Mouse (Mus musculus) neural tube, embryonic 14.5 days (tissue): ENCODE data around the gene Klkb1. TPM values are rescaled to one million over a fixed set of nuclear protein-coding genes. Genes with fewer than 3 reads are reported as not detected.

Experiments used
- ATAC-seq: fragments of 200-750 bp; cut with Nextera tagmentation; 2 replicates; pipeline ENCODE4 v1.8.0; 2017; ENCODE audit warnings: low read depth, mild to moderate bottlenecking, moderate TSS enrichment, moderate library complexity
- H3K27ac ChIP-seq: fragments of 300-500 bp; sonication (generic); 2 replicates; pipeline ENCODE4 v1.5.1; 2014; ENCODE audit warnings: low read depth, mild to moderate bottlenecking, control low read depth, low read length, moderate library complexity, mixed read lengths
- H3K27me3 ChIP-seq: fragments of 300-500 bp; sonication (generic); 2 replicates; pipeline ENCODE4 v1.6.1; 2014; ENCODE audit warnings: low read length; ENCODE audit not compliant: control insufficient read depth, insufficient read depth
- H3K36me3 ChIP-seq: fragments of 300-500 bp; sonication (generic); 2 replicates; pipeline ENCODE4 v1.6.1; 2014; ENCODE audit warnings: low read length, mixed read lengths; ENCODE audit not compliant: control insufficient read depth, insufficient read depth
- H3K4me1 ChIP-seq: fragments of 300-500 bp; sonication (generic); 2 replicates; pipeline ENCODE4 v1.6.1; 2014; ENCODE audit warnings: low read length; ENCODE audit not compliant: control insufficient read depth, insufficient read depth
- H3K4me2 ChIP-seq: fragments of 300-500 bp; sonication (generic); 2 replicates; pipeline ENCODE4 v1.6.1; 2014; ENCODE audit warnings: mild to moderate bottlenecking, low read depth, low read length, control low read depth
- H3K4me3 ChIP-seq: fragments of 300-500 bp; sonication (generic); 2 replicates; pipeline ENCODE4 v1.5.1; 2014; ENCODE audit warnings: low read depth, low read length, control low read depth, mixed read lengths
- H3K9ac ChIP-seq: fragments of 300-500 bp; sonication (generic); replicated peaks from 2 replicates; pipeline ENCODE4 v1.6.1; 2014; ENCODE audit warnings: low read depth, mild to moderate bottlenecking, control low read depth, low read length, mixed read lengths
- H3K9me3 ChIP-seq: fragments of 300-500 bp; sonication (generic); 2 replicates; pipeline ENCODE4 v1.6.1; 2016; ENCODE audit warnings: low read length; ENCODE audit not compliant: control insufficient read depth
- WGBS: fragments of 180-500 bp; shearing (Covaris S2); extraction: QIAGEN DNeasy Blood & Tissue Kit; methylation state at CpG from one replicate; pipeline ENCODE4 v1.1.7; 2014; 5-methylcytosine and 5-hydroxymethylcytosine counted together
- polyA plus RNA-seq: library from polyadenylated mRNA; unstranded; fragments of >200 nt; fragmentation: Nextera tagmentation; extraction: Ambion mirVana; gene quantifications from 2 replicates; pipeline ENCODE4 v1.2.1, GENCODE M21; 2014

Klkb1 gene
- polyA plus RNA-seq, 1 experiment from 2014 or later = 0.13 TPM

DNA sequence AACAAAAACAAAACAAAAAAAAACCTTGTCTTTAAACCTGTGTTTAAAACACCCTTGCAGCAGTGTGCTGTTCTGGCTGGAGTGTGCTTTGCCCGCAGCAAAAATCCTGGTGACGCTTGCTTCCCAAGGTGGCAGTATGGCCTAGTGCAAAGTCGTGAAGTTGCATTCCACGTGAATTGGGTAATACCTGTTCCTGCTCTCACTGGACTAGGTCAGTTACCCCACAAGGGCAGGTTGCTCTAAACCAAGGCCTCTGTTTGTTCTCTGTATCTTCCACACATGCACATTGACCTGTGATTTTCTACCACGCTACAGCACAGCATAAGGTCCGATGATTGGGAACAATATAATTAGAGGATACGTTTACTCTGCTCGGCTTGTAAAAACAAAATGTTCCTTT is 13.0 kb downstream of the Klkb1 start:
- no peak for ATAC-seq
- WGBS = 78% methylated on average over 8 of the region's 8 CpGs

DNA sequence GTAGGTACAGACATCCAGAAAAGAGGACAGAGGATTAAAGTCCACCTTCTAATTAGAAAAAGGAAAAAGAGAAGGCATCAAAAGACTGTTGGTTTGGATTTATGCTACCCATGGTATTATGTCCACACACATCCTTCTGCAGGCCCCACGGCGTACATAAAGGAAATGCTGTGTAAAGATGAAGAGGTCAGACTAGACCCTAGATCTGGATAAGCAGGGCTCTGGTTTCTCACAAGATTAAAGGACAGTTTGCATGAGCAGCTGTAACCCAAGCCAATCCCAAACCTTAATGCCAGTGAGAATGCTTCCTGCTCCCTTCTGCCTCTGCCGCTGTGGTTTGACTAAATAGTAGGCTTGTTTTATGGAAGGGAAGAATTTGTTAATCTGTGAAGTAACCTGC is 17.2 kb downstream of the Klkb1 start:
- ATAC-seq = no peak
- Histone ChIP-seq H3K4me1 (no peaks in the 10 kb centered on the region), H3K36me3 (no peaks in the 10 kb centered on the region), H3K9me3 (no peaks in the 10 kb centered on the region), H3K4me3 (no peak overlapping the region), H3K27me3 (no peaks in the 10 kb centered on the region), H3K27ac (no peak overlapping the region), H3K4me2 (no peak overlapping the region), H3K9ac (no peak overlapping the region)
- WGBS = 85% methylated on average over 3 of the region's 3 CpGs

More for the DNA sequence above, 13.0 kb downstream of the Klkb1 start:
- Histone ChIP-seq H3K27ac (no peak overlapping the region), H3K36me3 (no peaks in the 10 kb centered on the region), H3K9me3 (no peaks in the 10 kb centered on the region), H3K9ac (no peak overlapping the region), H3K4me3 (no peak overlapping the region), H3K27me3 (no peaks in the 10 kb centered on the region), H3K4me2 (no peak overlapping the region), H3K4me1 (no peaks in the 10 kb centered on the region)

DNA sequence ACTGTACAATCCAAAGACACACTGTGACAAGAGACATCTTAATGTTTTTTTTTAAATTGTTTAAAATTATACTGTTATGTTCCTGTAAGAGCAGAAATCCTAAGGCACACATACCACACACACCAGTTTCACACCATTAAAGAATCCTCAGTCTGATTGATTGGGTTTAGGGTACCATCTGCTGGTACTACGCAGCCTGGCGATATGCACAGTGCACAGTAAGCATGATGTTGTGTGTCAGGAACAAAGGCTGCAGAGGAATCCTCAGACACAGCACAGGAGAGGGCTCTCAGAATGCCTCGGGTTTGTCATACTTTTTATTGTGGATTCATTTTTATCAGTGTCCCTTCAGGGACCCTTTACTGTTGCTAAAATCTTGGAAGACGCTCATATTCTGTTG is 20.3 kb downstream of the Klkb1 start:
- WGBS = 73% methylated on average over 4 of the region's 4 CpGs
- no peak overlapping the region for H3K4me2 ChIP-seq
- ATAC-seq = no peak; the same call in 1 of the 2 replicates

DNA sequence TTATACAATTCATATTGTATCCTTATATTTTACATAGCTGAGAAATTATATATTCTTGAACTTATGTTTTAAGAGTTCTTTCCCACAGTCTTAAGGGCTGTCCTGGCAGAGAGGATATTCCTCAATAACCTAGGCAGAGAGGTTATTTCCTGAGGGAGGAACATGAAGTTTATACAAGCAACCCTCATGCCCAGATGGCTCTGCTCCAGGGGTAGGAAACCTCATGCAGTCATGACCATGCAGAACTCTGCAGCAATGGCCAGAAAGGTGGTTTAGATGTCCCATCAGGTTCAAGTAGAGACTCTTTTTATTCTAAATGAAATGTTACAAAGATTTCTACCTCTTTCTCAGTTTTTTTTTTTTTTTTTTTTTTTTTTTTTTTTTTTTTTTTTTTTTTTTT is 25.6 kb downstream of the Klkb1 start:
- H3K27me3 ChIP-seq = no peaks in the 10 kb centered on the region
- H3K4me2 ChIP-seq = no peak overlapping the region
- no peaks in the 10 kb centered on the region for H3K9me3 ChIP-seq
- no peak overlapping the region for H3K27ac ChIP-seq
- no peak for ATAC-seq
- no peaks in the 10 kb centered on the region for H3K36me3 ChIP-seq
- H3K4me3 ChIP-seq = no peak overlapping the region
- H3K4me1 ChIP-seq = no peaks in the 10 kb centered on the region
- no peak overlapping the region for H3K9ac ChIP-seq

More for the DNA sequence above, 20.3 kb downstream of the Klkb1 start:
- no peak overlapping the region for H3K27ac ChIP-seq
- no peaks in the 10 kb centered on the region for H3K9me3 ChIP-seq
- H3K27me3 ChIP-seq = no peaks in the 10 kb centered on the region
- no peak overlapping the region for H3K9ac ChIP-seq
- H3K4me3 ChIP-seq = no peak overlapping the region
- no peaks in the 10 kb centered on the region for H3K36me3 ChIP-seq
- no peaks in the 10 kb centered on the region for H3K4me1 ChIP-seq

- no peak overlapping the region for H3K4me3 ChIP-seq
- no peaks in the 10 kb centered on the region for H3K27me3 ChIP-seq
- H3K4me1 ChIP-seq = no peaks in the 10 kb centered on the region
- H3K4me2 ChIP-seq = no peak overlapping the region
- ATAC-seq = no peak
- H3K36me3 ChIP-seq = no peaks in the 10 kb centered on the region
- no peak overlapping the region for H3K27ac ChIP-seq
- no peaks in the 10 kb centered on the region for H3K9me3 ChIP-seq
- no peak overlapping the region for H3K9ac ChIP-seq
Measured at GRCm38 (mm10) chr8:45268485-45268884, 26.2 kb downstream of the Klkb1 start.

DNA sequence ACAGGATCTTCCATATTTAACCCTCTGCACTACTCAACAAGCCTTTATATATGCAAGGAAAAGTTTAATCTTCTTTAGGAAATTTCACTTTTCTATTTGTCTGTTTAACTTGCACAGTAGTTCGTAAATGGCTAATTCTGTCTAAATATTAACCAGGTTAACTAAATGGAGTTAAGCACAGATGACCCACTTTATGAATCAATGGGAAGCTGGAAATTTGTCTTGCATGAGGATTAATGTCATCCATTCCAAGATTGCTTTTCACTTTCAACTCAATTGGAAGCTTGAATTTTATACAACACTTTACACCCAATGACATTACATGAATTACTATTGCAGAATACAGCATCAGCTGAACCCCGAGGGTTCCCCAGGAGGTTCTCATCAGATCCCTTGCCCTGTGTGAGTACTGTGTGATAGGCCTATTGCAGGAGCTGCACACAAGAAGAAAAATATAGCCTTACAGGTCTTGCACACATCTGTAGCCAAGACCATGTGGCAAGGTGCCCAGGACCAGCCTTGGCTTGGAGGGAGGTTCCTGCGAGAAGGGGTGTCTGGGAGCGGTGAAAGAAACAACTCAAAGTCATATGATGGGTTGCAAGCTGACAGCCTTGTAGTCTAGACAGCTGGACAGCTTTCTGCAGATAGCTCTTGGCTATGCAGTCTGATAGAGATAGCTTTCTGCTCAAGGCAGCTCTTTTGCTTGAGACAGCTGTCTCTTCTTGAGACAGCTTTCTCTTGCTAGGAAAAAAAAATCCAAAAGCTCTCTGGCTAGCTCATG is 26.9 kb downstream of the Klkb1 start:
- Histone ChIP-seq H3K4me3 (no peak overlapping the region), H3K4me2 (no peak overlapping the region), H3K27ac (no peak overlapping the region), H3K9me3 (no peaks in the 10 kb centered on the region), H3K36me3 (no peaks in the 10 kb centered on the region), H3K9ac (no peak overlapping the region), H3K4me1 (no peaks in the 10 kb centered on the region), H3K27me3 (no peaks in the 10 kb centered on the region)
- 84% methylated on average over 4 of the region's 4 CpGs for WGBS
- ATAC-seq = no peak

DNA sequence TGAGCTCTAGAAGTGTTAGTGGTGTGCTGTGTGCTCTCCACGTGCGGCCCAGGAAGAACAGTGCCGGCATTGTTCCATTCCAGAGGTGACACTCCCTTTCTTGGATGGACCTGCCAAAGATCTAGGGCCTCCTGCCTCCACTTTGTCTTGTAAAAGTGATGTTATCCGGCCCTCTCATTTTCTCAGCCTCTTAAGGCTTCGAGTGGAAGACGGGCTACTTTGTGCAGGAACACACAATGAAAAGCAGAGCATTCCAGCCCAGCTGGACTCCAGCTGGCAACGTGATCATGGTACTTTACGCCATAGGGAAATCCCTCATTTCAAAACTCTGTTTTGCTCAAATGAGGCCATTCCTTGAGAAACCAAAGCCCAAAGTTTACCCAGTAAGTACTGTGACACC is 27.7 kb downstream of the Klkb1 start:
- Histone ChIP-seq H3K4me3 (no peak overlapping the region), H3K27ac (no peak overlapping the region), H3K27me3 (no peaks in the 10 kb centered on the region), H3K4me1 (no peaks in the 10 kb centered on the region), H3K36me3 (no peaks in the 10 kb centered on the region), H3K4me2 (no peak overlapping the region), H3K9me3 (no peaks in the 10 kb centered on the region), H3K9ac (no peak overlapping the region)
- no peak for ATAC-seq
- 71% methylated on average over 8 of the region's 8 CpGs for WGBS

DNA sequence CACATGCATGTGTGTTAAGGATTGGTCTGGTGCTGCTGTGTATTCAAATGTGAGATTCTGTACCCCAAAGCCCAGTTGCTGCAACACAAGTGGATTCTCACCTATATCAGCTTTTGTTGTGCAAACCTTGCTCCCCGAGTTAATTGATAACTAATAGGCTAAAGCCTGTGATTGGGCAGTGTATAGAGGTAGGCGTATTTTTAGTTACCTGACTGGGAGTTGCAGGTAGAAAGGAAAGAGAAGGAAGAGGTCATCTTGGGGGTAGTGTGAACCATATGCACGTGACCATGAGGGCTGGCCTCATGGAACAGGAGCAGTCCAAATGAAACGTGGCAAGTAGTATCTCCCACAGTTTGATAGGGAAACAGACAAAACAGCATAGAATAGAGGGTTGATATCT is 29.7 kb downstream of the Klkb1 start:
- H3K4me2 ChIP-seq = no peak overlapping the region
- 86% methylated on average over 4 of the region's 4 CpGs for WGBS
- H3K27ac ChIP-seq = no peak overlapping the region
- no peaks in the 10 kb centered on the region for H3K27me3 ChIP-seq
- H3K36me3 ChIP-seq = no peaks in the 10 kb centered on the region
- no peak for ATAC-seq
- H3K9me3 ChIP-seq = no peaks in the 10 kb centered on the region
- no peak overlapping the region for H3K4me3 ChIP-seq
- H3K4me1 ChIP-seq = no peaks in the 10 kb centered on the region
- H3K9ac ChIP-seq = no peak overlapping the region

DNA sequence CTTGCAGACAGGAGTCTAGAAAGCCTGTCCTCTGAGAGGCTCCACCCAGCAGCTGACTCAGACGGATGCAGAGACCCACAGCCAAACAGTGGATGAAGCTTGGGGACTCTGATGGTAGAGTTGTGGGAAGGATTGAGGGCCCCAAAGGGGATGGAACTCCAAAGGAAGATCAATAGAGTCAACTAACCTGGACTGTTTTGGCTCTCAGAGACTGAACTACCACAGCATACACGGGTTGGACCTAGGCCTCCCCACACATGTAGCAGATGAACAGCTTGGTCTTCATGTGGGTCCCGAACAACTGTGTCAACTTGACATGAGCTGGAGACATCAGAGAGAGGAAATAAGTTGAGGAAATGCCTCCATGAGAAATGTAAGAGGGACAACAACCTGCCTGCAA is 31.8 kb downstream of the Klkb1 start:
- no peak overlapping the region for H3K4me2 ChIP-seq
- H3K4me3 ChIP-seq = no peak overlapping the region
- H3K36me3 ChIP-seq = no peaks in the 10 kb centered on the region
- no peaks in the 10 kb centered on the region for H3K27me3 ChIP-seq
- H3K27ac ChIP-seq = no peak overlapping the region
- no peaks in the 10 kb centered on the region for H3K9me3 ChIP-seq
- WGBS = 92% methylated on average over 3 of the region's 3 CpGs
- H3K9ac ChIP-seq = no peak overlapping the region
- no peak for ATAC-seq
- H3K4me1 ChIP-seq = no peaks in the 10 kb centered on the region
